Mouse (Mus musculus) lung, postnatal 0 days (tissue): ENCODE results near the gene Rev3l.

Experiments
- CTCF ChIP-seq: IDR thresholded peaks from 2 replicates; pipeline ENCODE4 v1.5.1; 2016; ENCODE audit warnings: antibody characterized with exemption, mild to moderate bottlenecking
- EP300 ChIP-seq: IDR thresholded peaks from 2 replicates; pipeline ENCODE4 v1.6.1; 2016; ENCODE audit warnings: antibody characterized with exemption, mild to moderate bottlenecking, control low read depth

- TF ChIP-seq CTCF = no peak
- no peak for TF ChIP-seq EP300
Observed at GRCm38 (mm10) chr10:39865509-39865908, 133.6 kb downstream of the Rev3l start.
